Mouse (Mus musculus) heart, adult 2 months (tissue): ENCODE results near the gene Hhipl1. TPM values are rescaled to one million over a fixed set of nuclear protein-coding genes. Genes with fewer than 3 reads are reported as not detected.

Source experiments
- DNase-seq, 2 experiments: peaks; one replicate each; pipeline ENCODE4 v3.0.0; 2021
- H3K27ac ChIP-seq: fragments of 200-600 bp; 2 replicates; pipeline ENCODE4 v1.8.1; 2022
- H3K27me3 ChIP-seq: fragments of 200-500 bp; 2 replicates; pipeline ENCODE4 v1.6.1; 2012; ENCODE audit warnings: mild to moderate bottlenecking, low read length, inconsistent platforms, mixed read lengths; ENCODE audit not compliant: control insufficient read depth, insufficient read depth
- H3K36me3 ChIP-seq: fragments of 200-500 bp; 2 replicates; pipeline ENCODE4 v1.6.1; 2012; ENCODE audit warnings: low read length, inconsistent platforms; ENCODE audit not compliant: control insufficient read depth, insufficient read depth
- H3K4me1 ChIP-seq: fragments of 200-500 bp; 2 replicates; pipeline ENCODE4 v1.6.1; 2011; ENCODE audit warnings: low read length; ENCODE audit not compliant: control insufficient read depth, insufficient read depth
- H3K4me3 ChIP-seq: fragments of 200-600 bp; 2 replicates; pipeline ENCODE4 v1.8.1; 2022
- H3K79me2 ChIP-seq: fragments of 200-500 bp; replicated peaks from 2 replicates; pipeline ENCODE4 v1.6.1; 2012; ENCODE audit warnings: mild to moderate bottlenecking, inconsistent platforms, low read length, moderate library complexity, mixed read lengths; ENCODE audit not compliant: control insufficient read depth, insufficient read depth
- H3K9ac ChIP-seq: fragments of 200-500 bp; 2 replicates; pipeline ENCODE4 v1.6.1; 2012; ENCODE audit warnings: low read depth, mild to moderate bottlenecking, control low read depth, inconsistent platforms, low read length, mixed read lengths
- CTCF ChIP-seq: fragments of 200-600 bp; IDR thresholded peaks from 2 replicates; pipeline ENCODE4 v1.8.1; 2022; ENCODE audit warnings: antibody characterized with exemption, mild to moderate bottlenecking, moderate library complexity
- EP300 ChIP-seq: fragments of 200-500 bp; IDR thresholded peaks from 2 replicates; pipeline ENCODE4 v1.6.1; 2011; ENCODE audit warnings: low read depth, low read length, control low read depth; ENCODE audit not compliant: insufficient read depth
- POLR2A ChIP-seq: fragments of 200-500 bp; IDR thresholded peaks from 2 replicates; pipeline ENCODE4 v1.6.1; 2011; ENCODE audit warnings: mild to moderate bottlenecking, low read depth, low read length, control low read depth; ENCODE audit not compliant: insufficient read depth
- WGBS: fragments of 180-500 bp; shearing (Covaris S2); methylation state at CpG from one replicate; pipeline ENCODE4 v1.1.7; 2018; 5-methylcytosine and 5-hydroxymethylcytosine counted together
- intact Hi-C: fragments of 180-260 bp; cut with DNase I; formaldehyde crosslinking; loops from one replicate; pipeline ENCODE4 v1.15.1; 2025
- polyA plus RNA-seq: library from polyadenylated mRNA; depleted of rRNA; stranded (reverse); fragments of >200 nt; gene quantifications from 2 replicates; pipeline ENCODE4 v1.2.3, GENCODE M21; 2012
- total RNA-seq, 2 experiments: library from RNA; stranded (reverse); gene quantifications; 2 replicates each; pipeline ENCODE4 v1.2.3; 2021

The Hhipl1 gene
- total and polyA plus RNA-seq, 3 experiments: 1.2 to 1.8 (median 1.5) TPM

DNA sequence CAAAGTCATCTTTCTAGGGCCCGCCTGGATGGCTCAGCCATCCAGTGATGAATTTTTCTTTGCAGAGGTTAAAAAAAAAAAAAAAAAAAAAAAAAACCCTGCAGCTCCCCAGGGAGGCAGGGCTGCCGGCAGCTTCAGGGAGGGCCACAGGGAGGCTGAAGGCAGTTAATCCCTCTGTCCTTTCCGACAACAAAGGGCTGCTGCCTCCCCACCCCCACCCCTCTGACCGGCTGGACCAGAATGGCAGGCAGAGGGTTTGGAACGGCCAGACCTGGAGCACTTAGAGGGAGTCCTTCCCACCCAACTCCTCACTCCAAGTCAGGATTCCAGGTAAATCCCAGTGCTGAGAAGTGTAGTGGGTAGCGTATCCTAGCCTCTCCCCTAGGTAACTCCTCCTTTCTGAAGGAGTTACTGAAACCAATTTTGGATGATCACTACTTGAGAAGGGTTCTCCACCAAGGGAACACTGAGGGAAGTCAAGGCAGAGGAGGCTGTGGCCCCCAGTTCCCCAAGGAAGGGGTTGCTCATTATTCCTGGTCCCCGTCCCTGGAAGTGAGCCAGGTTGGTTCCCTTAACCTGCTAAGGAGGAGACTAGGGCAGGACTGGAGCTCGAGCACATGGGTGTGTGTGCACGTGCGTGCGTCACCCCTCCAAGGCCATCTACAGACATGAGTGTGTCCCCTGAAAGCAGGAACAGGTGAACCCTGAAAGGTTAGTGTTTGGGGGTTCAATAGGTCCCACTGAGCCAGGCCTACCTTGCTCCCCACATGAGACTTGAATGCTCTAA, 20.7 kb upstream of the Hhipl1 start:
- Histone ChIP-seq H3K27me3 (no peaks in the 10 kb centered on the region), H3K27ac (no peak overlapping the region), H3K4me1 (peaks cover 1% of the 10 kb centered on the region), H3K9ac (no peak overlapping the region), H3K36me3 (no peaks in the 10 kb centered on the region), H3K4me3 (no peak overlapping the region), H3K79me2 (no peaks in the 10 kb centered on the region)
- intact Hi-C loops: no loop called here
- no peak for DNase-seq
- WGBS: 53% methylated on average over 11 of the region's 11 CpGs
- TF ChIP-seq POLR2A (no peak), CTCF (no peak), EP300 (no peak)

DNA sequence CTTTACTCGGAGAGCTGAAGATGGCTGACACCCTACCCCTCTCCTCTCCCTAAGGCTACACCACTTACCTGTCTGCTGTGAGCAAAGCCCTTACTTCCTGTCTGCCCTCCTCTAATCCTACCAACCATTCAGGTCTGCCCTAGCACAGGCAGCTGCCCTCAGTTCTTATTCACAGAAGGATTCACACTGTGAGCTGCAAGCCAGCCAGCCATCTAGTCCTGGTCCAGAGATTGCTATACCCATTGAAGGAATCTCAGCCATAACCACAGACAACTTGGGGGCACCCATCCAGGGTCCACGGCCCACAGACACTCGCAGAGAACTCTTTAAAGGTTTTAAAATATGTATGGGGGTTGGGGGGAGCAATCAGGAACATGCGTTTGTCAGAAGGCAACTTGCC, 19.7 kb upstream of the Hhipl1 start:
- Histone ChIP-seq H3K27ac (no peak overlapping the region), H3K4me1 (peaks cover 1% of the 10 kb centered on the region), H3K79me2 (no peaks in the 10 kb centered on the region), H3K9ac (no peak overlapping the region), H3K27me3 (no peaks in the 10 kb centered on the region), H3K4me3 (no peak overlapping the region), H3K36me3 (no peaks in the 10 kb centered on the region)
- no peak for DNase-seq
- no peak for TF ChIP-seq POLR2A
- TF ChIP-seq CTCF: no peak
- TF ChIP-seq EP300: no peak
- WGBS: 94% methylated on average over 4 of the region's 4 CpGs
- intact Hi-C loops: no loop called here

DNA sequence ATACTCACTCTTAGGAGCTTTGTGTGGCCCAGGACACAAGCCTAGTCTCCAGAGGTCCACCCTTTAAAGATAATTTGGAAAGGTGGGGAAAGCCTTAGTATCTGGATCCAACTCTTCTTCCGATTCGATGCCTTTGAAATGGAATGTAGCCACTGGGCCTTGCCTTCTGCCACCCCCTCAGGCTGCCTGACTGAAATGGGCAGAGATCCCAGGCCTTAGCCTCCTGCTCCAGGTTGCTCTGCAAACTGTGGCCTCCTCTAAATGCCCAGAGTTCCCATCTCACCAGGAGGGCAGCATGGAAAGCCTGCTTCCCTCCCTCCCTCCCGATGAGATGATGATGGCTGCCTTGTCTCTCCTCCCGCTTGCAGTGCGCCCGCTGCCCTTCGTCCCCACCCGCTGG, 19.1 kb upstream of the Hhipl1 start:
- H3K79me2 ChIP-seq: no peaks in the 10 kb centered on the region
- H3K36me3 ChIP-seq: no peaks in the 10 kb centered on the region
- no peak for TF ChIP-seq POLR2A
- no peak for TF ChIP-seq CTCF
- no peak for TF ChIP-seq EP300
- no peak for DNase-seq
- WGBS: 89% methylated on average over 8 of the region's 8 CpGs
- no peaks in the 10 kb centered on the region for H3K27me3 ChIP-seq
- H3K4me3 ChIP-seq: no peak overlapping the region
- H3K27ac ChIP-seq: no peak overlapping the region
- intact Hi-C loops: no loop called here
- peaks cover 1% of the 10 kb centered on the region for H3K4me1 ChIP-seq
- H3K9ac ChIP-seq: no peak overlapping the region

DNA sequence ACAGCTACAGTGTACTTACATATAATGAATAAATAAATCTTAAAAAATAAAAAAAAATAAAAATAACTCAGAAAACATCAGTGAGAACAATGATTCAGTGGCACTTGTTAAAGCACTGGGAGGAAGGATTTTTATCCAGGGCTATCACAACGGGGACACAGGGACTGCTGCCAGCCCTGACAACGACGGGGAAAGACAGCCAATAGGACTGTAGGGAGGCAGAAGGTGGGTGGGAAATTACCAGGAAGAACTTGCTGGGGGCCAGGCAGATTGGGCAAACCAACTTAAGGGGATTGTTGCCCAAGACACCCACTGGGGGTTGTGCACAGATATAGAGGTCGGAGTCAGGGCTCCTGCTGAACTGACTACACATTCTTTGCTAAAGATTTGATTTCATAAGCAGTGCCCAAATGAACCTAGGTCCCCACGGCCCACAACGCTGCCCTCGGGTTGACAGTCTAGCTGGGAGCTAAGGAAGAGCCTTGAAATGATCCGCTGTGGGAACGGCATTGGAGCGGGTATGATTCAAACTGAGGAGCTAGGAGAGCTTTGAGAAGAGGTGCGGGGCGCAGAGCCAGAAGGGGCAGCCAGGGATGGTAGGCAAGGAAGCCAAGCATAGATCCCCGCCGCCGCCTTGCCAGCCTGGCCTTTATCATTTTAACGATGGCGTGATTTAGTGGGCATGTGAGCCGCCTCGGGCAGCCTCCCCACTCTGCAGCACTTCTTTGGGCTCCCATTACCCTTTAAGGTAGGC, 17.8 kb upstream of the Hhipl1 start:
- Histone ChIP-seq H3K79me2 (no peaks in the 10 kb centered on the region), H3K4me3 (no peak overlapping the region), H3K27ac (no peak overlapping the region), H3K27me3 (no peaks in the 10 kb centered on the region), H3K9ac (no peak overlapping the region), H3K4me1 (peaks cover 3% of the 10 kb centered on the region), H3K36me3 (no peaks in the 10 kb centered on the region)
- DNase-seq: no peak
- TF ChIP-seq POLR2A (no peak), CTCF (no peak), EP300 (no peak)
- WGBS: 78% methylated on average over 19 of the region's 19 CpGs
- intact Hi-C loops: no loop called here

DNA sequence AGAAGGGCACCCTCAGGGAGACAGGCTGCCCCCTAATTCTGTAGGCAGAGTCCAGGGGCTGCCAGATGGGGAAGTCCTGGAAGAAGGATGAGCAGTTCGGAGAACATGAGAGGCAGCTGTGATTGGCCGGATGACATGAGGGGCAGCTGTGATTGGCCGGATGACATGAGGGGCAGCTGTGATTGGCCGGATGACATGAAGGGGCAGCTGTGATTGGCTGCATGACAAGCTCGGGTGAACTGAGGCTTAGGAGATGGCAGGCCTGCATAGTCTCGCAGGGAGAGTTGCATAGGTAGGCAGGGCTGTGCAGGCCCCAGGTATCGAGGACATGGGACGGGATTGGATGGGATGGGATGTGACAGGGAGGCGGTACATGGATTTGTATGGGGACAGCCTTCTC, 13.7 kb upstream of the Hhipl1 start:
- TF ChIP-seq POLR2A (no peak), EP300 (no peak), CTCF (no peak)
- Histone ChIP-seq H3K4me1 (peaks cover 2% of the 10 kb centered on the region; the same call in 1 of the 2 replicates), H3K27ac (no peak overlapping the region), H3K9ac (no peak overlapping the region), H3K4me3 (no peak overlapping the region), H3K36me3 (no peaks in the 10 kb centered on the region), H3K27me3 (no peaks in the 10 kb centered on the region), H3K79me2 (no peaks in the 10 kb centered on the region)
- intact Hi-C loops: no loop called here
- 31% methylated on average over 9 of the region's 9 CpGs for WGBS
- no peak for DNase-seq

DNA sequence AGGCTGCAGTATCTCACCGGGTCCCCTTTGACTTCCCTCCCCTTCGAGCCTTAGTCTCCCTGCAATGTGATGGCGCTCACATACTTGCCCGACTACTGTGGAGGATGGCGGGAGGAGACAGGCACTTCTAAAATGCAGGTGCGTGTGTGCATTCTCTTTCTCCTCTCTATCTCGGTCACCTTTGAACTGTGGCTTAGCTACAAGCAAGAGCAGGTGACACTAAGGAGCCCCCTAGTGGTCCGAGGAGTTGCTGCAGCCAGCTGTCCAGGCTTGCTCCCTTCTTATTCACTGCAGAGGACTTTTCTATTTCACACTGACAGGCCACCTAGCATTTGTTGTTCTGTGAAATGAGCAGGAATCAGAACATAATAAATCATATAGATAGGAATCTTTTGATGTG, 13.1 kb upstream of the Hhipl1 start:
- peak; percentile 62 to 81 for DNase-seq
- Histone ChIP-seq H3K36me3 (no peaks in the 10 kb centered on the region), H3K27ac (no peak overlapping the region), H3K4me1 (peaks cover 2% of the 10 kb centered on the region; the same call in 1 of the 2 replicates), H3K79me2 (no peaks in the 10 kb centered on the region), H3K4me3 (no peak overlapping the region), H3K9ac (no peak overlapping the region), H3K27me3 (no peaks in the 10 kb centered on the region)
- intact Hi-C loops: loop anchor here (1.0 kb wide), 2 partner anchors 76 to 84 kb away; no protein-coding TSS in a partner anchor
- WGBS: 7% methylated on average over 8 of the region's 8 CpGs
- TF ChIP-seq CTCF (no peak; the same call in 1 of the 2 replicates), EP300 (peak; percentile 90)
